Mouse (Mus musculus): ENCODE data around the gene Card9.

Gene Card9

GRCm38 (mm10) chr2:26363481-26363880 is 2.8 kb upstream of the Card9 start:
- DNase-seq (ENCODE audit: extremely low read depth, insufficient read length, low spot score): no peak

- no peak for DNase-seq (ENCODE audit: extremely low read depth, insufficient read length, low spot score)
Measured at GRCm38 (mm10) chr2:26362991-26363390, 2.3 kb upstream of the Card9 start.

- no peak for DNase-seq (ENCODE audit: extremely low read depth, insufficient read length, low spot score)
Measured at GRCm38 (mm10) chr2:26359983-26360382, 735 bp downstream of the Card9 start.

GRCm38 (mm10) chr2:26358667-26359320 is 1.9 kb downstream of the Card9 start:
- no peak for DNase-seq (ENCODE audit: extremely low read depth, insufficient read length, low spot score)

GRCm38 (mm10) chr2:26357484-26357883 is 3.2 kb downstream of the Card9 start:
- DNase-seq (ENCODE audit: extremely low read depth, insufficient read length, low spot score): no peak

- no peak for DNase-seq (ENCODE audit: extremely low read depth, insufficient read length, low spot score)
Measured at GRCm38 (mm10) chr2:26356678-26357077, 4.0 kb downstream of the Card9 start.

GRCm38 (mm10) chr2:26356231-26356630 is 4.5 kb downstream of the Card9 start:
- DNase-seq (ENCODE audit: extremely low read depth, insufficient read length, low spot score): no peak

GRCm38 (mm10) chr2:26354401-26354800 is 6.3 kb downstream of the Card9 start:
- DNase-seq (ENCODE audit: extremely low read depth, insufficient read length, low spot score): no peak

GRCm38 (mm10) chr2:26353066-26353980 is 7.4 kb downstream of the Card9 start:
- no peak for DNase-seq (ENCODE audit: extremely low read depth, insufficient read length, low spot score)

- no peak for DNase-seq (ENCODE audit: extremely low read depth, insufficient read length, low spot score)
Measured at GRCm38 (mm10) chr2:26352291-26352910, 8.3 kb downstream of the Card9 start.

- peak; percentile 88 for DNase-seq (ENCODE audit: extremely low read depth, insufficient read length, low spot score)
Measured at GRCm38 (mm10) chr2:26351358-26352290, 9.1 kb downstream of the Card9 start, which contains the start of gene Dnlz. Gene Dnlz (minus strand): TSS chr2:26352110.

GRCm38 (mm10) chr2:26348241-26348640 is 12.5 kb downstream of the Card9 start:
- DNase-seq (ENCODE audit: extremely low read depth, insufficient read length, low spot score): no peak

GRCm38 (mm10) chr2:26342609-26343490 is 17.9 kb downstream of the Card9 start:
- no peak for DNase-seq (ENCODE audit: extremely low read depth, insufficient read length, low spot score)

GRCm38 (mm10) chr2:26342044-26342443 is 18.7 kb downstream of the Card9 start:
- DNase-seq (ENCODE audit: extremely low read depth, insufficient read length, low spot score): no peak

- DNase-seq (ENCODE audit: extremely low read depth, insufficient read length, low spot score): no peak
Measured at GRCm38 (mm10) chr2:26341510-26341981, 19.2 kb downstream of the Card9 start.

- DNase-seq (ENCODE audit: extremely low read depth, insufficient read length, low spot score): no peak
Measured at GRCm38 (mm10) chr2:26339204-26339551, 21.5 kb downstream of the Card9 start.

GRCm38 (mm10) chr2:26338302-26339203 is 22.2 kb downstream of the Card9 start:
- DNase-seq (ENCODE audit: extremely low read depth, insufficient read length, low spot score): no peak

- DNase-seq (ENCODE audit: extremely low read depth, insufficient read length, low spot score): no peak
Measured at GRCm38 (mm10) chr2:26330702-26331101, 30.0 kb downstream of the Card9 start.

Data from 3134 (cell line).